Mouse (Mus musculus): ENCODE results near the gene Kcnk13. TPM values are rescaled to one million over a fixed set of nuclear protein-coding genes. Genes with fewer than 3 reads are reported as not detected.
A peak's percentile ranks its signal among the peaks of the same experiment; 100 is the strongest.

Gene Kcnk13
- polyA plus RNA-seq, 1 experiment from 2014 or later, result 3.4 TPM

- H3K36me3 ChIP-seq (ENCODE audit: control insufficient read depth, insufficient read depth, low read length), result peaks cover 32% of the 10 kb centered on the region
- H3K9ac ChIP-seq (ENCODE audit: low read depth, low read length), result no peak overlapping the region
- DNase-seq (ENCODE audit: low spot score) (no peak), ATAC-seq (ENCODE audit: low read depth) (no peak)
- H3K4me1 ChIP-seq (ENCODE audit: control insufficient read depth, insufficient read depth, low read length), result no peaks in the 10 kb centered on the region
- 86% methylated on average over 4 of the region's 4 CpGs for WGBS
- no peaks in the 10 kb centered on the region for H3K9me3 ChIP-seq (ENCODE audit: control insufficient read depth, low read length)
- no peaks in the 10 kb centered on the region for H3K27me3 ChIP-seq (replicated peaks; ENCODE audit: control insufficient read depth, insufficient read depth, low read length)
- H3K4me2 ChIP-seq (ENCODE audit: low read depth, low read length), result no peak overlapping the region
- no peak overlapping the region for H3K4me3 ChIP-seq (ENCODE audit: low read depth, low read length)
- no peak overlapping the region for H3K27ac ChIP-seq (replicated peaks; ENCODE audit: low read depth, low read length)
Measured at GRCm38 (mm10) chr12:99932245-99932644, 32.1 kb upstream of the Kcnk13 start.

DNA sequence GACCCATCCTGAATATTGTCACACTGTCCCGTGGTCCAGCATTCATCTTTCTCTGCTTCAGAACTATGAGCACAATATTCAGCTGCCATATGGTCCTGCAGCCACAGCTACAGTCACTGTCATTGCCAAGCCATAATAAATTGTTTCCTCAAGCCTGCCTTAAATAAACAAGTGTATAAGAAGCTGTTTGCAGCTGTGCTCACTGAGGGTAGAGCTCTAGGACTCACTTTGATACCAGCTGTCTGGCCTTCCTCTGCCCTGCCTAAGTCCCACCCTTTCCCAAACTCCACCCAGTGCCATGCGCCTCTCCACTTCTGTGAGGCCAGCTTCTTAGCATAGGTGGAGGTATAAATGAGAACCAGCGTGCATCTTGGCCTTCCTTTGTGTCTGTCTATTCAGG, 30.7 kb upstream of the Kcnk13 start:
- H3K9ac ChIP-seq (ENCODE audit: low read depth, low read length), result no peak overlapping the region
- H3K27me3 ChIP-seq (replicated peaks; ENCODE audit: control insufficient read depth, insufficient read depth, low read length), result no peaks in the 10 kb centered on the region
- no peaks in the 10 kb centered on the region for H3K4me1 ChIP-seq (ENCODE audit: control insufficient read depth, insufficient read depth, low read length)
- no peak overlapping the region for H3K4me2 ChIP-seq (ENCODE audit: low read depth, low read length)
- H3K4me3 ChIP-seq (ENCODE audit: low read depth, low read length), result no peak overlapping the region
- ATAC-seq (ENCODE audit: low read depth) (no peak), DNase-seq (ENCODE audit: low spot score) (no peak)
- H3K36me3 ChIP-seq (ENCODE audit: control insufficient read depth, insufficient read depth, low read length), result peaks cover 35% of the 10 kb centered on the region
- no peaks in the 10 kb centered on the region for H3K9me3 ChIP-seq (ENCODE audit: control insufficient read depth, low read length)
- 94% methylated on average over 3 of the region's 3 CpGs for WGBS
- no peak overlapping the region for H3K27ac ChIP-seq (replicated peaks; ENCODE audit: low read depth, low read length)

DNA sequence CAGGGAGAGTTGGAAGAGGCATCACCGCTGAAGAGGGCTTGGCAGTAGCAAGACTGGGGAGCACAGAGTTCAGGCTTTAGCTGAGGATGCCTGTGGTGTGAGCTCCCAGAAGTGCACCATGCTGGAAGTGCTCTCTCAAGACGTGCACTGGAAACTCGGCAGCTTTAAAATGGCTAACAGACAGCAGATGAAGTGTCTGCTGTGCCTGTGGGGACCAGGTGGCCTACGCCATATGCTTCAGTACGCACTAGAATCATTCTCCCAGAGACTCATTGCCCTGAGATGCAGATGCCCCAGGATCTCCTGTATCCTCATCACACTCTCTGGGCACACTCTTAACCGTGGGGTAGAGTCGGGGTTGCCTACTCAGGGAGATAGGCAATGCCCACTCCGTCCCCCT, 28.9 kb upstream of the Kcnk13 start:
- no peaks in the 10 kb centered on the region for H3K9me3 ChIP-seq (ENCODE audit: control insufficient read depth, low read length)
- no peak overlapping the region for H3K4me3 ChIP-seq (ENCODE audit: low read depth, low read length)
- H3K4me1 ChIP-seq (ENCODE audit: control insufficient read depth, insufficient read depth, low read length), result no peaks in the 10 kb centered on the region
- H3K27ac ChIP-seq (replicated peaks; ENCODE audit: low read depth, low read length), result no peak overlapping the region
- H3K9ac ChIP-seq (ENCODE audit: low read depth, low read length), result no peak overlapping the region
- ATAC-seq (ENCODE audit: low read depth), result no peak
- peaks cover 26% of the 10 kb centered on the region for H3K36me3 ChIP-seq (ENCODE audit: control insufficient read depth, insufficient read depth, low read length)
- no peak for DNase-seq (ENCODE audit: low spot score)
- 92% methylated on average over 8 of the region's 8 CpGs for WGBS
- H3K27me3 ChIP-seq (replicated peaks; ENCODE audit: control insufficient read depth, insufficient read depth, low read length), result no peaks in the 10 kb centered on the region
- H3K4me2 ChIP-seq (ENCODE audit: low read depth, low read length), result no peak overlapping the region

DNA sequence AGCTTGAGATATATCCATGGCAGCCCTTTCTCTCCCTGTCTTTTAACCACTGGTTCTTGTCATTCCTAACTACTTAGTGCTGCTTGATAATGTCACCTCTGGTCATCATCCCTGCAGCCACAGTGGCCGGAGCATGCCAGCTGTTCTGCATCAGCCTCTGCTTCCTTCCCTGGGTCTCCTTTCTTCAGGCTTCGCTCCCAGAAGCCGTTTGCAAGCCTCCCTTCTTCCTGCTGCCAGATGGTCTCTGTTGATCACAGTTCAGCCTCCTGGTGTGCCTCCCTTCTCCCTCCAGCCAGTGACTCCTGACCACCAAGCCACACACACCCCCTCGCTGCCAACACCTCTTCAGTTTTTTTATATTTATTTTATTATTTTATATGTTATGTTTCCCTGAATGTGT, 25.8 kb upstream of the Kcnk13 start:
- H3K27ac ChIP-seq (replicated peaks; ENCODE audit: low read depth, low read length), result no peak overlapping the region
- no peak overlapping the region for H3K4me2 ChIP-seq (ENCODE audit: low read depth, low read length)
- peaks cover 35% of the 10 kb centered on the region for H3K36me3 ChIP-seq (ENCODE audit: control insufficient read depth, insufficient read depth, low read length)
- no peaks in the 10 kb centered on the region for H3K4me1 ChIP-seq (ENCODE audit: control insufficient read depth, insufficient read depth, low read length)
- DNase-seq (ENCODE audit: low spot score) (no peak), ATAC-seq (ENCODE audit: low read depth) (no peak)
- H3K27me3 ChIP-seq (replicated peaks; ENCODE audit: control insufficient read depth, insufficient read depth, low read length), result no peaks in the 10 kb centered on the region
- H3K4me3 ChIP-seq (ENCODE audit: low read depth, low read length), result no peak overlapping the region
- WGBS, result 63% methylated on average over 4 of the region's 4 CpGs
- no peaks in the 10 kb centered on the region for H3K9me3 ChIP-seq (ENCODE audit: control insufficient read depth, low read length)
- H3K9ac ChIP-seq (ENCODE audit: low read depth, low read length), result no peak overlapping the region

- no peaks in the 10 kb centered on the region for H3K9me3 ChIP-seq (ENCODE audit: control insufficient read depth, low read length)
- no peaks in the 10 kb centered on the region for H3K4me1 ChIP-seq (ENCODE audit: control insufficient read depth, insufficient read depth, low read length)
- no peaks in the 10 kb centered on the region for H3K27me3 ChIP-seq (replicated peaks; ENCODE audit: control insufficient read depth, insufficient read depth, low read length)
- 90% methylated on average over 6 of the region's 6 CpGs for WGBS
- H3K4me2 ChIP-seq (ENCODE audit: low read depth, low read length), result no peak overlapping the region
- peaks cover 37% of the 10 kb centered on the region for H3K36me3 ChIP-seq (ENCODE audit: control insufficient read depth, insufficient read depth, low read length)
- ATAC-seq (ENCODE audit: low read depth), result no peak
- no peak overlapping the region for H3K9ac ChIP-seq (ENCODE audit: low read depth, low read length)
- H3K27ac ChIP-seq (replicated peaks; ENCODE audit: low read depth, low read length), result no peak overlapping the region
- DNase-seq (ENCODE audit: low spot score), result no peak
- no peak overlapping the region for H3K4me3 ChIP-seq (ENCODE audit: low read depth, low read length)
Measured at GRCm38 (mm10) chr12:99939179-99939578, 25.1 kb upstream of the Kcnk13 start.

- Histone ChIP-seq H3K4me1 (ENCODE audit: control insufficient read depth, insufficient read depth, low read length) (no peaks in the 10 kb centered on the region), H3K4me2 (ENCODE audit: low read depth, low read length) (no peak overlapping the region), H3K9me3 (ENCODE audit: control insufficient read depth, low read length) (no peaks in the 10 kb centered on the region), H3K4me3 (ENCODE audit: low read depth, low read length) (no peak overlapping the region), H3K27ac (replicated peaks; ENCODE audit: low read depth, low read length) (no peak overlapping the region), H3K27me3 (replicated peaks; ENCODE audit: control insufficient read depth, insufficient read depth, low read length) (no peaks in the 10 kb centered on the region), H3K36me3 (ENCODE audit: control insufficient read depth, insufficient read depth, low read length) (peaks cover 31% of the 10 kb centered on the region), H3K9ac (ENCODE audit: low read depth, low read length) (no peak overlapping the region)
- DNase-seq (ENCODE audit: low spot score) (no peak), ATAC-seq (ENCODE audit: low read depth) (no peak)
- 94% methylated on average over 7 of the region's 7 CpGs for WGBS
Measured at GRCm38 (mm10) chr12:99940704-99941103, 23.6 kb upstream of the Kcnk13 start.

DNA sequence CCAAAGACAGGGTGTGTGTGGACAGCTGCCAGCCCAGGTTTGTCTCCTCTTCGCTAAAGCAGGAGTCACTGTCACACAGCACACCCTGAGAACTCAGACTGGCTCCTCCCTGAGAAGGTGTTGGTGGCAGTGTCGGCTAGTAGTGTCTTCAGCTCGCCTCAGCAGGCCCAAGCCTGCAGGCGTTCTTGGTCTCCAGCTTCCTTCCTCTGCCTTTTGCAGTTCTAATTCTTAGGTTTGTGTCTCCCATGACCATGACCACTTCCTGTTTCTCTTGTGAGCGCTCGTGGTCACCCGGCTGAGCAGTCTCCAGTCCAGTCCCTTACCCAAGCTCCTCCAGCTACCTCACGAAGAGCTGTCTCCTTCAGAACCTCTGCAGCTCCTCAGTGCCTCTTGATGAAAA, 21.9 kb upstream of the Kcnk13 start:
- no peak overlapping the region for H3K27ac ChIP-seq (replicated peaks; ENCODE audit: low read depth, low read length)
- WGBS, result 79% methylated on average over 8 of the region's 8 CpGs
- H3K36me3 ChIP-seq (ENCODE audit: control insufficient read depth, insufficient read depth, low read length), result peaks cover 36% of the 10 kb centered on the region
- H3K9me3 ChIP-seq (ENCODE audit: control insufficient read depth, low read length), result no peaks in the 10 kb centered on the region
- H3K27me3 ChIP-seq (replicated peaks; ENCODE audit: control insufficient read depth, insufficient read depth, low read length), result no peaks in the 10 kb centered on the region
- no peak overlapping the region for H3K4me2 ChIP-seq (ENCODE audit: low read depth, low read length)
- H3K4me1 ChIP-seq (ENCODE audit: control insufficient read depth, insufficient read depth, low read length), result no peaks in the 10 kb centered on the region
- H3K4me3 ChIP-seq (ENCODE audit: low read depth, low read length), result no peak overlapping the region
- DNase-seq (ENCODE audit: low spot score), result no peak
- no peak for ATAC-seq (ENCODE audit: low read depth)
- H3K9ac ChIP-seq (ENCODE audit: low read depth, low read length), result no peak overlapping the region

GRCm38 (mm10) chr12:99952928-99953327, 11.4 kb upstream of the Kcnk13 start:
- Histone ChIP-seq H3K9me3 (ENCODE audit: control insufficient read depth, low read length) (no peaks in the 10 kb centered on the region), H3K36me3 (ENCODE audit: control insufficient read depth, insufficient read depth, low read length) (peaks cover 11% of the 10 kb centered on the region; the same call in 1 of the 2 replicates), H3K4me2 (ENCODE audit: low read depth, low read length) (no peak overlapping the region), H3K4me1 (ENCODE audit: control insufficient read depth, insufficient read depth, low read length) (no peaks in the 10 kb centered on the region), H3K27ac (replicated peaks; ENCODE audit: low read depth, low read length) (no peak overlapping the region), H3K9ac (ENCODE audit: low read depth, low read length) (no peak overlapping the region), H3K4me3 (ENCODE audit: low read depth, low read length) (no peak overlapping the region), H3K27me3 (replicated peaks; ENCODE audit: control insufficient read depth, insufficient read depth, low read length) (no peaks in the 10 kb centered on the region)
- DNase-seq (ENCODE audit: low spot score) (peak; percentile 31), ATAC-seq (ENCODE audit: low read depth) (no peak)
- WGBS, result 55% methylated on average over 7 of the region's 7 CpGs

DNA sequence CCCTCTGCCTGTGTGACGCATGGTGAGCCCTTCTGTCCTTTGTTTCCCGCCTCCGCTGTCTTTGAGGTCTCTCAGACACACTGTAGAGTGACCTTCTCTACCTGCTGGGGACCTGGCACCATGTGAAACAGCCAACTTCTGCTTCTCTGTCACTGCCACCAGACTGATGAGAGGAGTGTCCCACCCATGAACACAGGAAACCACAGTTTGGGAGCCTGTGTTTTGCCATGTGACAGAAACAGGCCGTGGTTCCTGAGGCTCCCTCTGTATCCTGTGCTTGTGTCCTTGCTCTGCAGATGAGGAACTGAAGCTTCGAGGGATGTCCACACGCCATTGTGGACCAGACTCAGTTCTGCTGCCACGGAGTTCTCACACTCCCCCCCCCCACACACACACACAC, 7.9 kb upstream of the Kcnk13 start:
- no peak overlapping the region for H3K4me2 ChIP-seq (ENCODE audit: low read depth, low read length)
- DNase-seq (ENCODE audit: low spot score) (no peak), ATAC-seq (ENCODE audit: low read depth) (no peak)
- no peaks in the 10 kb centered on the region for H3K36me3 ChIP-seq (ENCODE audit: control insufficient read depth, insufficient read depth, low read length)
- H3K9ac ChIP-seq (ENCODE audit: low read depth, low read length), result no peak overlapping the region
- no peak overlapping the region for H3K27ac ChIP-seq (replicated peaks; ENCODE audit: low read depth, low read length)
- H3K4me1 ChIP-seq (ENCODE audit: control insufficient read depth, insufficient read depth, low read length), result no peaks in the 10 kb centered on the region
- peaks cover 11% of the 10 kb centered on the region; the same call in 1 of the 2 replicates for H3K27me3 ChIP-seq (replicated peaks; ENCODE audit: control insufficient read depth, insufficient read depth, low read length)
- WGBS, result 82% methylated on average over 7 of the region's 7 CpGs
- no peak overlapping the region for H3K4me3 ChIP-seq (ENCODE audit: low read depth, low read length)
- no peaks in the 10 kb centered on the region for H3K9me3 ChIP-seq (ENCODE audit: control insufficient read depth, low read length)

All from embryonic facial prominence, embryonic 14.5 days (tissue).